Mouse (Mus musculus) embryonic stem cell, embryonic (primary cell): Measurements from ENCODE around the gene Fxr2.

ENCODE experiments used
- CTCF ChIA-PET, 4 experiments: fragments of 300-600 bp in 2 of 4; fragments of 350-600 bp in 2 of 4; sonication (Branson Sonifier 250); formaldehyde crosslinking; loops; one replicate each; lab custom pipeline; 2022; ENCODE audit warnings: inconsistent platforms in 2 of 4; lab: Charles Lee
- POLR2A ChIA-PET, 4 experiments: fragments of 300-600 bp in 2 of 4; fragments of 350-600 bp in 2 of 4; sonication (Branson Sonifier 250); formaldehyde crosslinking; loops; one replicate each; lab custom pipeline; 2022; ENCODE audit warnings: antibody characterized with exemption in 4 of 4, inconsistent platforms in 1 of 4; lab: Charles Lee

The Fxr2 gene

DNA sequence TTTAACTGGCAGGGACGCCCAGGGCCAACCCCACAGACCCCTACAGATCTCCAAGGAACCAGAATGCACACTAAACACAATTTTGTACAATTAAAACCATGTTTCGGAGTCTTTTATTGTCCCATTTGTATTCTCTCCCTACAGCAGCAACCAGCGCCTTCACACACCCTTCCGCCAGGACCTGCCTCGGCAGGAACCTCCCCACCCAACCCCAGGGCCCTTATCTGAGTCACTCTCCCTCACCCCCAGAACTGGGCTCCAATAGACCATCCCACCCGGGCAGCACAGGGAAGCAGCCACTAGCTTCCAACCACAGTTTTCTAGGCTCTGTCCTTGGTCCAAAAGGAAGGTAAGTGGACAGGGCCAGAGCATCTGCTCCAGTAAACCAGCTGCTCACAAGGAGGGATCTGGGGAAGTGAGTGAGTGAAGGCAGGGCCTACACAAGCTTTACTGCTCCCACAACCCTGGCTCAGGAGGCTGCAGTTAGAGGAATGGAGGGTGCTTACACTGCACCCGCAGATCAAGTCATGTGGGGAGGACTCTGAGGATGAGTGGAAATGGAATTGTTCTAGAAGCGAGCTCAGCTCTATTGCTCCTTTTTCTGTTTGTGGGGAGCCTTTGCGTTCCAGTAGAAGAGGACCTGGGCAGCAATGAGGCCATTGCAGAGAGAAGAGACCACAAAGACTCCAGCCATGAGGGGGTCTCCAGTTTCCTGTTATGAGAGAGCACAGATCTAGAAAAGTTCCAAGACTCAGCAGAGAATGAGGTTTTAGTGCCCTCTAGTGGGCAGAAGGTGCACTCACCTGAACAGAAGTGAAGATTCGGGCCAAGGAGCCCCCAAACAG is 24.0 kb downstream of the Fxr2 start:
- CTCF ChIA-PET = interaction anchor here (0.5 to 6.0 kb wide), 38 partner anchors 8 to 304 kb away, joined by 3 to 111 read pairs (median 4); partner anchors contain the start of genes Cd68 (in 3 of the 4), Fxr2 (in 3 of the 4), Atp1b2 (in 1 of the 4) and Fgf11 (in 1 of the 4)
- POLR2A ChIA-PET = interaction anchor here (0.5 to 17.2 kb wide), 68 partner anchors 7 to 583 kb away, joined by 3 to 592 read pairs (median 5); partner anchors contain the start of genes Cd68 (in 4 of the 4), Eif4a1 (in 3 of the 4), Fxr2 (in 3 of the 4) and Senp3 (in 3 of the 4)

DNA sequence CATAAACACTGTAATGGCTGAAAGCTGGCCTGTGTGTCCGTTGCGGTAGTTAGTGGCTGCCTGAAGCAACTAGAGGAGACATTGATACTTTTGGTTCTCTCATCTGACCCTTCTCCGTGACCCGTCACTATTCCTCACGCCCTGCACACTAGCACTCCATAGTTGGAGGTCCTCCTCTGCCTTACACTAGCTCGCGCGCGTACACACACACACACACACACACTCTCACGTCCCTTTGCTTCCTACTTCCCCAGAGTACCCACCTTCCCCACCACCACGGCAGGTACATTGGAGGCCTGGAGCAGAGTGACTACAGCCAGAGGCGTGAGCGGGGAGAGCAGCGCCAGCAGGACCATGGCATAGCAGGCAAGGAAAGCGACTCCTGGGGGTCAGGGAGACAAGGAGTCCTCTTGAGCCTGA is 24.7 kb downstream of the Fxr2 start:
- CTCF ChIA-PET = interaction anchor here (0.6 to 6.0 kb wide), 32 partner anchors 8 to 229 kb away, joined by 3 to 111 read pairs (median 4); partner anchors contain the start of genes Cd68 (in 3 of the 4), Fxr2 (in 3 of the 4), Fgf11 (in 1 of the 4) and Senp3 (in 1 of the 4)
- POLR2A ChIA-PET = interaction anchor here (0.5 to 17.2 kb wide), 49 partner anchors 7 to 334 kb away, joined by 3 to 592 read pairs (median 5); partner anchors contain the start of genes Cd68 (in 4 of the 4), Fxr2 (in 3 of the 4), Senp3 (in 3 of the 4) and Eif4a1 (in 2 of the 4)

DNA sequence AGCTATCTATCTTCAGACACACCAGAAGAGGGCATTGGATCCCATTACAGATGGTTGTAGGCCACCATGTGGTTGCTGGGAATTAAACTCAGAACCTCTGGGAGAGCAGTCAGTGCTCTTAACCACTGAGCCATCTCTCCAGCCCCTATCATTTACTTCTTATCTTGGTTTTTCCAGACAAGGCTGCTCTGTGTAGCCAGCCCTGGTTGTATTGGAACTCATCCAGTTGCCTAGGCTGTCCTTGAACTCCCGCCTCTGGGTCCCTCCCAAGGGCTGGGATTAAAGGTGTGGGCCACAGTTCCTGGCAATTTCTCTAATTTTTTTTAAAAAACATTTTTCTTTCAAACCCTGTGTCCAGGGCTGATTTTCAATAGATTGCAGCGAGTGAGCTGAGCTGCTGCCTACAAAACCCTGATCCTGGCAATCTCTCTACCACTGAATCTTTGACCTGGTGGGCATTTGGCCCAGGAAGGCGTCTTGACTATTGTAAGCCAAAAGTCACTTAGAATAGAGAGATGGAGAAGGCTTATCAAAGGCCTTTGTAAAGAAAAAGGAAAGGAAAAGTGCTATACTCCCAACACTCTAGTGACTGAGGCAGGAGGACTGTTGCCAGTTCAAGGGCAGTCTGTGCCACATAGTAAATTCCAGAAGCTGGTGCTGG is 28.6 kb downstream of the Fxr2 start:
- ChIA-PET CTCF (interaction anchor here (0.5 to 2.3 kb wide), 12 partner anchors 28 to 792 kb away, joined by 3 to 8 read pairs (median 4); partner anchors contain the start of gene Fxr2 (in 2 of the 4)), POLR2A (interaction anchor here (0.6 to 17.2 kb wide), 57 partner anchors 7 to 1212 kb away, joined by 3 to 592 read pairs (median 6); partner anchors contain the start of genes Senp3 (in 3 of the 4), Eif4a1 (in 2 of the 4), Fxr2 (in 2 of the 4) and Sox15 (in 2 of the 4))

DNA sequence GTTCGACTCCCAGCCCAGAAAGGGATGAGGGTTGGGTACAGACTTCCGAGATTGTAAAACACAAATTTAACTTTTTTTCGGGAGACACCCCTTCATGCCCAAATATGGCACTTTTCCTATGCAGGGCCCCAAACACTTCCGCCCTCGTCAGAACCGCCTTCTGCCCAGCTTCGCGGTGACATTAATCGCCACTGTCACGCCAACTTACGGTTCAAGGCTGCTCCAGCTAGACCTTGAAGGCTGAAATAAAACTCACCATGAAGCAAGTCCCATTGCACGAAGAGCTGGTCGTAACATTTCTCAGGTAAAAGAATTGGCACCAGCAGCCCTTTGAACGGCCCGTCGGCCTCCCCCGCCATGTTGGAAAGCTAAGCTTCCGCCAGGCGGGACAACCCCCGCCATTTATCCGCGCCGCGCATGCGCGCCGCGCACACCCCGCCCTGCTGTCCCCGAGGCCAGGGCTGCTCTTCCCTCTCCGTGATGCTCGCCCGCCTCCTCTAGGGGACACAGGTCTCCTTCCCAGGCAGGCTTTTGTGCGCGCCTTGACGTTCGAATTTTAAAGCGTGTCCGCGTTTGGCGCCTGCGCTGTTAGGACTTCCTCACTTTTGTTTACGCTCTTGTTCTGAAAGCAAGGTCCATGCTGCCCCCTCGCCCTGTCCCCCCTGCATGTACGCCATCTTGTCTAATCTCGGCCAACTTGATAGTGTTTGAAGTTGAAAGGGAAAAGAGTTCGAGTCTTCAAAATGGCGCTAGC is 29.6 kb downstream of the Fxr2 start, which contains the start of gene Mpdu1:
Gene Mpdu1 (minus strand): TSS at position 430 of the 754 bp plus-strand sequence.
- ChIA-PET CTCF (interaction anchor here (0.6 to 2.3 kb wide), 18 partner anchors 9 to 793 kb away, joined by 3 to 8 read pairs (median 4); partner anchors contain the start of gene Fxr2 (in 2 of the 4)), POLR2A (interaction anchor here (0.6 to 17.2 kb wide), 75 partner anchors 8 to 902 kb away, joined by 3 to 592 read pairs (median 4); partner anchors contain the start of genes Fxr2 (in 3 of the 4), Senp3 (in 3 of the 4), Eif4a1 (in 2 of the 4) and Sox15 (in 2 of the 4))

DNA sequence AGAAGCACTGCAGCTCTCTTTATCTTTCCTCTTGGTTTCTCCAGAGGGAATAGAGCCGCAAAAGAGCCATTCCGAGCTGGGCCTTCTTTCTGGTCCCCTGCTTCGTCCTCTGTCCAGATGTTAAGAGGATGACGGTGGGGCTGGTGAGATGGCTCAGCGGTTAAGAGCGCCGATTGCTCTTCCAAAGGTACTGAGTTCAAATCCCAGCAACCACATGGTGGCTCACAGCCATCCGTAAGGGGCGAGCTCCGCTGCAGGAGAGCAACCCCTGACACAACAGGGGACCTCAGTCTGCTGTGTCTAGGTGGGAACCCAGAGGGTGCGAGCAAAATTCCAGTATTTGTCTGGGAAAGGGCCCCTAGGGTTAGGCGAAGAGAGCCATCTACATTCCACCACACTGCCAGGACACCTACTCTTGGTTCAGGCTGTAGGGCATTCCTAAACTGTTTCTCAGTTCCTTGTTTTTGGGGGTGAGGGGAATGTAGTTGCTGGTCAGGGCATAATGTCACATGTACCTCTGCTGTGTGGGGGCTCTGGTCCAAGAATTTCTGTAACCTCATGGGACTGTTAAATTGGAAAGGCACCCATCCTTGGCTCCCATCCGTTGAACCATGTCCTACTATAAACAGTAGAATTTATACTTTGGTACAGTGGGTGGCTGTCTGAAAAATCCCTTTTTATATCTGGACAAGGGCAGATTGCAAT is 30.3 kb downstream of the Fxr2 start:
- POLR2A ChIA-PET = interaction anchor here (0.6 to 17.2 kb wide), 56 partner anchors 7 to 338 kb away, joined by 3 to 592 read pairs (median 5); partner anchors contain the start of genes Fxr2 (in 3 of the 4), Senp3 (in 3 of the 4), Eif4a1 (in 2 of the 4) and Sox15 (in 2 of the 4)
- CTCF ChIA-PET = interaction anchor here (0.6 to 2.3 kb wide), 12 partner anchors 10 to 116 kb away, joined by 3 to 8 read pairs (median 4); partner anchors contain the start of gene Fxr2 (in 2 of the 4)

DNA sequence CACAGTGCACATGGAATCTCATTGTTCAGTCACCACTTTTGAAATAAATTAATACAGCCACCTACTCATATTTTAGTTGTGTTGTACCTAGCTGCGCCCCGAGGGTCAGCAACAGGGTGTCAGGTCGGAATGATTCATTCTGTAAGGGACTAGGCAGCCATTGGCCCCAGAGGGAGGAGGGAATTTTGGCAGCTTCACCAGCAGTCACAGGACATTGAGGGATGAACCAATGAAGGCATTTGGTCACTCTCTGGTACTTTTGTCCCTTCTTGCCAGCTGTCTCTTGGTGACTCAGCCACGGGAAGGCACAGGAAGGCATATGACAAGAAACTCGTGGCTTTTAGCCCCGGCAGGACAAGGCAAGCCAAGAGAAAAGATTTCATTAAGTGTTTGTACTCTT is 31.0 kb downstream of the Fxr2 start:
- POLR2A ChIA-PET = interaction anchor here in 3 of 4 experiments (0.8 to 17.2 kb wide), 13 partner anchors 9 to 91 kb away, joined by 3 to 592 read pairs (median 34); partner anchors contain the start of genes Senp3 (in 3 of the 3), Eif4a1 (in 2 of the 3), Sox15 (in 2 of the 3) and Tnfsf13 (in 1 of the 3)
- CTCF ChIA-PET = interaction anchor here in 1 of 4 experiments (0.6 kb wide), 1 partner anchor 45 kb away, joined by 3 read pairs; no protein-coding TSS in a partner anchor

DNA sequence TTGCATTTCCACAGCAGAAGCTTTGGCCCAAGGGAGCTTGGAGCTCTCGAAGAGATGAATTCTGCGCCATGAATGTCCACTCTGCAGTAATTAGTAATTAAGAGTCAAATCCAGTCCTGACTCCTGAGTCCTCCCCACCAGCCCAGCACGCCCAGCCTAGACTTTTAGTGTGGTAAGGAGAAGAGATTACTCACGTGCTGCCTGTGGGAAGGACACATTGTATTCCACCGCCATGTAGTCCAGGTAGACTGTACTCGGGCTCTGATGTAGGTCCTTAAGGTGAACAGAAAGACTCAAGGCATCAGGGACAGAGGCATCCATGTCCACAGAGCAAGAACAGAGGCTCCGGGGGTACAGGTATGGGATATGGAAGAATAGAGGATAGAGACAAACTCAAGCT is 32.1 kb downstream of the Fxr2 start:
- ChIA-PET CTCF (interaction anchor here in 2 of 4 experiments (0.6 to 2.6 kb wide), 3 partner anchors 7 to 233 kb away, joined by 3 to 31 read pairs (median 3); partner anchors contain the start of gene Sox15 (in 1 of the 2)), POLR2A (interaction anchor here (1.2 to 17.2 kb wide), 31 partner anchors 8 to 251 kb away, joined by 3 to 592 read pairs (median 12); partner anchors contain the start of genes Senp3 (in 3 of the 4), Sox15 (in 3 of the 4), Trp53 (in 3 of the 4) and Wrap53 (in 3 of the 4))

DNA sequence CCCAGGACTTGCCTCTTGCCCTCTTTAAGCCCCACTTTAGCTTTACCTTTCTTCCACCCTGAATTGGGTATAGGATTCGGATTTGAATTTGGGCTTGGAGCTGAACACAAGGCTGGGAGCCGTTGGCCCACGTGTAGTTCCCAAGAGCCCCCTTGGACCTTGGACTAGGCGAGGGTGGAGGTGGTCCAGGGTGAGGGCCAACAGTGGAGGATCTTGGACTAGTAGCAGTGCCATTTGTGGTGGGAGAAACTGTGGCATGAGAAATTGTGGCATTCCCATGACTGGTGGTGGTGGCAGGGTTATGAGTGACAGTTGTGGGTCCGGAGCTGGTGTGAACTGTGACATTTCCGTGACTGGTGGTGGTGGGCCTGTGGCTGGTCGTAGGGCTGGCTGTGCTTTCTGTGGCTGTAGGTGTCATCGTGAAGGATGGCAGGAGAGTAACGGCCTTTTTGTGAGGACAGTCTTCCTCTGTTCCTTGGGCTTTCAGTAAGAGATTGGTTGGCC is 32.7 kb downstream of the Fxr2 start:
- CTCF ChIA-PET = interaction anchor here in 3 of 4 experiments (0.7 to 2.6 kb wide), 6 partner anchors 8 to 47 kb away, joined by 3 to 31 read pairs (median 5); partner anchors contain the start of genes Sox15 (in 2 of the 3) and Fxr2 (in 1 of the 3)
- POLR2A ChIA-PET = interaction anchor here (0.6 to 17.2 kb wide), 81 partner anchors 7 to 592 kb away, joined by 3 to 592 read pairs (median 5); partner anchors contain the start of genes Sox15 (in 4 of the 4), Fxr2 (in 3 of the 4), Senp3 (in 3 of the 4) and Trp53 (in 3 of the 4)

DNA sequence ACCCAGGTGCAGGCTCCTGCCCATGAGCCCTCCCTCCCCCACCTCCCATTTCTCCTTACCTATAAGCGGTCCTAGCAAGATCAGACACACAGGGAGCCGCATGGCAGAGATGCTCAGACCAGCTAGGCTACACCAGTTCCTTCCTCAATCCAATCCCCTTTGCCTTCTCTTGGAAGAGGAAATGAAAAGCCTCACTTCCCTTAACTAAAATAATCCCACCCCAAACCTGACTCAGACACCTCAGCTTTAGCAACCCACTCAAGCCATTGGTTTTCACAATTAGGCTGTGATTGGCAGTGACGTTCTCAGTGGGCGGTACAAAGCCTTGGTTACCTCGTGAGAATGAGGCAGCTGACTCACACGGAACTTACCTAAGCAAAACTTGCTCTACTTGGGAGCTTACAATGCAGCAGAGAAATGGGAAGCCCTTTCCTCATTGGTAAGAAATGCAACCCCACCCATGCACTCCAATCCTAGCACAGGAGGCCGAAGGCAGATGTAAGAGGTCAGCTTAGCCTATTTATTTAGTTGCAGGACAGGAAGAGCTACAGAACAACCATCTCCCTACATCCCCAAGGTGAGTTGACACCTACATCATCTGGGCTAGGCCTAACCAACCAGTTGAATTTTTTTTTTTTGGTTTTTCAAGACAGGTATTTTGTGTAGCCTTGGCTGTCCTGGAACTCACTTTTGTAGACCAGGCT is 33.3 kb downstream of the Fxr2 start, which contains the start of gene Cd68:
Gene Cd68 (minus strand): TSS at position 193 of the 704 bp plus-strand sequence.
- POLR2A ChIA-PET = interaction anchor here (0.5 to 17.2 kb wide), 94 partner anchors 8 to 593 kb away, joined by 3 to 592 read pairs (median 4); partner anchors contain the start of genes Sox15 (in 4 of the 4), Fxr2 (in 3 of the 4), Senp3 (in 3 of the 4) and Trp53 (in 3 of the 4)
- CTCF ChIA-PET = interaction anchor here in 3 of 4 experiments (0.7 to 2.6 kb wide), 7 partner anchors 9 to 47 kb away, joined by 3 to 31 read pairs (median 4); partner anchors contain the start of genes Sox15 (in 2 of the 3) and Fxr2 (in 1 of the 3)

DNA sequence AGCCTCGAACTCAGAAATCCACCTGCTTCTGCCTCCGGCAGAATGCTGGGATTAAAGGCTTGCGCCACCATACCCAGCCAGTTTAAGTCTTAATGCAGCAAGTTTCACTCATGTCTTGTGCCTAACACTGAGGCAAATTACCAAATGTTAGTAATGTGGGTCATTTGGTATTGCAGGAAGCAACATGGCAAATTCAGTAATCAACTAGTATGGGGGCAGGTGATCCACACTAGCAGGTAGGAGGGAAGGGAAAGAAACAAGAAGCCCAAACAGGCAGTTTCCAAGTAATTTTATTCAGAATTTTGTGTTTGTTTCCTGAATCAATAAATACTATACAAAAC is 33.8 kb downstream of the Fxr2 start:
- CTCF ChIA-PET = interaction anchor here in 3 of 4 experiments (0.7 to 2.6 kb wide), 5 partner anchors 9 to 38 kb away, joined by 4 to 31 read pairs (median 4); partner anchors contain the start of genes Sox15 (in 2 of the 3) and Fxr2 (in 1 of the 3)
- POLR2A ChIA-PET = interaction anchor here (0.5 to 17.2 kb wide), 75 partner anchors 9 to 593 kb away, joined by 3 to 592 read pairs (median 5); partner anchors contain the start of genes Sox15 (in 4 of the 4), Fxr2 (in 3 of the 4), Senp3 (in 2 of the 4) and Tnfsf13 (in 2 of the 4)

DNA sequence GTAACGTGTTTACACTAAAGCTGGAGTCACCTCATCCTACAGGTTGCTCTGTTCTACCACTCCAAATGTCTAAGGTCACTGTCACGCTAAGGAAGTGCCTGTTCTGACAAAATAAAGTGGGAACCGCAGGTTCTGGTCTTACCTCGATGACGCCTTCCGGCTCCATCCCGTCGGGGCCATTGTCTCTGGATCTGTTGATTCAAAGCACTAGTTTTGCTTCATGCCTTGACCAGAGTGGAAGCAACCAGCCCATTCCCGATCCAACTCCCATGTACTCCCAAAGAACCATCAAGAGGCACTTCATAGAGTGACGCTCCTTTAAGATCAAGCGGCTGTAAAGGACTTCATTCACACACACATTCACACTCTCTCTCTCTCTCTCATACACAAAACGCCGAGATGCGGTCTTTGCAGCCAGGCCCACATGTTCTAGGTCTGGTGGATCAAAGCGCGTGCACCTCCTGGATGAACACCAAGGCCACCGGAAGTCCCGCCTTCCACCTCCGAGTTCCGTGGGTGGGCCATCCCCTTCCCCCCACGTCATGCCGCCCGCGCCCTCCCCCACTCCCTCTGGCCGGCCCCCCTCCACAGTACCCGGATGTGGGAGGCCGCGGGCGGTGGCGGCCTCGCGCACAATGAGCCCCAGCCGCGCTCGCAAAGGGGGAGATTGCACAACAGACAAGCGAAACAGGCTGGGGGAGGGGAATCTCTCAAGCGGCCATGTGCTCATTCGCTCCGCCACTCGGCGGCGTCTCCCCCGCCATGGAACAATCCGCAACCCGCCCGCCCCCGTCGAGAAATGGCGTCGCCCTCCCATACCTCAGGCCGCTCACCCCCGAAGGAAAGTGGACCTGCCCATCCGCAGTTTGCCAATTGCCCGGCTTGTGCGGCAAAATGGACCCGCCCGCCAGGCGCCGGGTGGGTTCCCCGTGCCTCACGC is 38.3 kb downstream of the Fxr2 start:
- ChIA-PET POLR2A (interaction anchor here (0.6 to 16.3 kb wide), 57 partner anchors 8 to 326 kb away, joined by 3 to 672 read pairs (median 8); partner anchors contain the start of genes Senp3 (in 3 of the 4), Sox15 (in 3 of the 4), Fxr2 (in 2 of the 4) and Mpdu1 (in 2 of the 4)), CTCF (interaction anchor here in 2 of 4 experiments (0.6 to 0.9 kb wide), 2 partner anchors 16 to 45 kb away, joined by 3 to 4 read pairs; partner anchors contain the start of gene Sox15 (in 1 of the 2))

DNA sequence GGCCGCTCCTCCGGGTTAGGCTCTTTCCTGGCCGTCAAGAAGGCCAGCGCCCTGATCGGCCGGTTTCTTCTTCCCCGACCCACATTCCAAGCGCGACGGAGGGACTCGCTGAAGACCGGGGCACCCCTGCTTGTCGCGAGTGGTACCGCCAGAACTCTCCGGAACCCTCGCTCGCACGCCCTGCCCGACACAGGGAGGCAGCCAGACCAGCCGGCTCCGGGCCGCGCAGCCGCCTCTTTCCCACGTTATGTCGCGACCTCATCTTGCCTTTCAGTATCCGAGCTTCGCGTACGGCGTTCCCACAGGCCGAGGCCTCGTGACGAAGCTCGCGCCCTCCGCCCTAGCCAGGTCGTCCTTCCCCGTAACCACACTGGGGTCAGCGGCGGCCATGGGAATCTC is 38.9 kb downstream of the Fxr2 start:
- ChIA-PET POLR2A (interaction anchor here (0.6 to 16.3 kb wide), 30 partner anchors 9 to 325 kb away, joined by 3 to 672 read pairs (median 6); partner anchors contain the start of genes Senp3 (in 4 of the 4), Sox15 (in 3 of the 4), Mpdu1 (in 2 of the 4) and Cd68 (in 1 of the 4)), CTCF (no interaction called here)
